Mouse (Mus musculus) liver, embryonic 12.5 days (tissue): ENCODE results near the gene Bcl11a. TPM values are rescaled to one million over a fixed set of nuclear protein-coding genes. Genes with fewer than 3 reads are reported as not detected.

Experiments used
- ATAC-seq: fragments of 200-750 bp; cut with Nextera tagmentation; 2 replicates; pipeline ENCODE4 v1.8.0; 2017; ENCODE audit warnings: moderate number of reproducible peaks, mild to moderate bottlenecking, moderate library complexity
- H3K27ac ChIP-seq: fragments of 300-500 bp; sonication (generic); 2 replicates; pipeline ENCODE4 v1.5.1; 2016; ENCODE audit warnings: mild to moderate bottlenecking
- H3K27me3 ChIP-seq: fragments of 300-500 bp; sonication (generic); replicated peaks from 2 replicates; pipeline ENCODE4 v1.6.1; 2016; ENCODE audit warnings: mild to moderate bottlenecking, moderate library complexity
- H3K36me3 ChIP-seq: fragments of 300-500 bp; sonication (generic); 2 replicates; pipeline ENCODE4 v1.6.1; 2016; ENCODE audit warnings: mild to moderate bottlenecking, moderate library complexity
- H3K4me1 ChIP-seq: fragments of 300-500 bp; sonication (generic); 2 replicates; pipeline ENCODE4 v1.6.1; 2016
- H3K4me2 ChIP-seq: fragments of 300-500 bp; sonication (generic); 2 replicates; pipeline ENCODE4 v1.6.1; 2016; ENCODE audit warnings: mild to moderate bottlenecking, moderate library complexity
- H3K4me3 ChIP-seq: fragments of 300-500 bp; sonication (generic); 2 replicates; pipeline ENCODE4 v1.5.1; 2016; ENCODE audit warnings: mild to moderate bottlenecking, moderate library complexity
- H3K9ac ChIP-seq: fragments of 300-500 bp; sonication (generic); 2 replicates; pipeline ENCODE4 v1.6.1; 2016; ENCODE audit warnings: mild to moderate bottlenecking, moderate library complexity
- H3K9me3 ChIP-seq: fragments of 300-500 bp; sonication (generic); replicated peaks from 2 replicates; pipeline ENCODE4 v1.6.1; 2016; ENCODE audit warnings: mild to moderate bottlenecking, moderate library complexity
- WGBS: fragments of 180-500 bp; shearing (Covaris S2); methylation state at CpG from one replicate; pipeline ENCODE4 v1.1.7; 2016; ENCODE audit not compliant: insufficient replicate concordance; 5-methylcytosine and 5-hydroxymethylcytosine counted together
- polyA plus RNA-seq: library from polyadenylated mRNA; unstranded; fragments of >200 nt; fragmentation: Nextera tagmentation; extraction: Ambion mirVana; gene quantifications from 2 replicates; pipeline ENCODE4 v1.2.1, GENCODE M21; 2016

Gene Bcl11a
- polyA plus RNA-seq, 1 experiment from 2014 or later: 53.4 TPM

DNA sequence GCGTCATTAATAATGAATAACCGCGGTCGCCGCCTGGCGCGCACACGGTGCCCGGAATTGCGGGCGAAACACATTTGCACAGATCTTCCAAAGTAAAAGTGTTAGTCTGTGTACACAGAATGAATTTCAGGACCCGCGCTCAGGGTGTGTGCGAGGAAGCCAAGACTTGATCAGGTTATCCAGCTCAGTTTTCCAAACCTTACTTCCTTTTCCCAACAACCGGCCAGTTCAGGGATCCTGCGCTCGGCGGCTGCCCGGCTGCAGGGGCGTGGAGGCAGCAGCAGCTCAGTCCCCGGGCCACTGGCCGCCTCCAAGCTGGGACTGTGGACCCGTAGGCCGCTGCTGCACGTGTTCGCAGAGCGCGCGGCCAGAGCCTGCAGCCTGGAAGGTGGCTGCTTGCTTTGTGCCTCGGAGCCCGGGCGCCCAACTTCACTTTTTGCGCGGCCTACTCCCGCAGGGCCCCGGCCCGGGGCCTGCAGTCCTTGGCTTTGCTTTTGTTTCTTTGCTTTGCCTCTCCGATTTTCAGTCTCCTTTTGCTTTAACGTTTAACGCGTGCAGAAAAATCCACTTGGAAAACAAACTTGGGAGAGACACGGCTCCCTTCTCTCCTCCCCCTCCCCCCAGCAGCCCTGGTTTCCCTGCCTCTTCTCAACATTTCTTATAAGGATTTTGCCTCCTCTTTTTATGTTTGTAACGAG lies 4.0 kb downstream of the Bcl11a start:
- no peaks in the 10 kb centered on the region for H3K27me3 ChIP-seq
- H3K9me3 ChIP-seq: no peaks in the 10 kb centered on the region
- ATAC-seq: 0 out of 2 replicates have a peak, but pooled peaks have one; percentile 16
- H3K4me2 ChIP-seq: peak overlapping the region; percentile 97
- H3K36me3 ChIP-seq: peaks cover 25% of the 10 kb centered on the region
- H3K4me1 ChIP-seq: peaks cover 51% of the 10 kb centered on the region
- WGBS: under 1% methylated on average over 43 of the region's 43 CpGs
- peak overlapping the region; percentile 76 for H3K4me3 ChIP-seq
- peak overlapping the region; percentile 87 for H3K9ac ChIP-seq
- peak overlapping the region; percentile 90 for H3K27ac ChIP-seq

DNA sequence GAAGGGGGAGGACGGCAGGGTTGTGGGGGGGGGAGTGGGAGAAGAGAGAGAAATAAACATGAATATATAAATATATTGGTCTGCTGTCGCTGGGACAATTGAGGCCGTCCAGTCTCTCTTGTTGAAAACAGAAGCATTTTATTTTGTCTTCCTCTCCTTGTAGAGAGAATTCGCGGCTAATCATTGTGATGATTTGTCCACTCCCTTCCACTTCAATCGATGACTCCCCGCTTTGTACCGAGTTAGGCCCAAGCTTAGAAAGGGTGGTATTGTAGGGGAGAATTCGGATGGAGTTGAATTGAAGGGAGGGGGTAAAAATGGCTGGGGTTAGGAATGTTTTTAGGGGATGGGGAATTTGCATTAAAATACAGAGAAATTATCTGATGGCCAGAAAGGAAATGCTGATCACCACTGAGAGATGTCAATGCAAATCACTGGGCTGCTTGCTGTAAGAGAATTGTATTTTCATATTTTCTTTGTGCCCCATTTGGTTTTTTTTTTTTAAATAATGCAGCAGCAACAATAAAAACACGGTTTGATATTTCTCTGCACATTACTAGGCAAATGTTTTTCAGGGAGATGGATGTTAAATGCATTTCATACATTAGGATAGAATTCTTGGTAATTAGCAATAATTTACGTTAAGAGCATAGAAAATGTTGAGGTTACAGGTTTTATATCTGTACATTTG lies 4.7 kb downstream of the Bcl11a start:
- Histone ChIP-seq H3K4me3 (peak overlapping the region; percentile 76), H3K27ac (peak overlapping the region; percentile 90), H3K4me1 (peaks cover 51% of the 10 kb centered on the region), H3K27me3 (no peaks in the 10 kb centered on the region), H3K4me2 (peak overlapping the region; percentile 97), H3K9me3 (no peaks in the 10 kb centered on the region), H3K36me3 (peaks cover 32% of the 10 kb centered on the region), H3K9ac (peak overlapping the region; percentile 87)
- WGBS: 12% methylated on average over 11 of the region's 11 CpGs
- ATAC-seq: no peak

DNA sequence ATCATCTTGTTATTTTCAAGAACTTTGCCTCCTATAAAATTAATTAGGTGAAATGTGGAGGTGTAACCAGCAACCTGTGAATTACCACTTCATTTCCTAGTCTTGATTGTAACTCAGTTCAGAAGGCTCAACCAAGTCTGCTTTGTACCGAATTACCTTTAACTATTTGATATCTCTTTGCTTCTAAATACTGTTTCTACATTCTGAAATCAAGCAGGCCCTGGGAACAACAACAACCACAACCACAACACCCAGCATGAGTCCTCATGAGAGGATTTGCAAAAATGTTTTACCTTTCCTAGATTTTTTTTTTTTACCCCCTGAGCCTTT lies 5.2 kb downstream of the Bcl11a start:
- ATAC-seq: no peak
- H3K9ac ChIP-seq: peak overlapping the region; percentile 87
- peaks cover 54% of the 10 kb centered on the region for H3K4me1 ChIP-seq
- H3K4me2 ChIP-seq: peak overlapping the region; percentile 97
- WGBS: 37% methylated on average over 1 of the region's 1 CpGs
- peaks cover 37% of the 10 kb centered on the region for H3K36me3 ChIP-seq
- H3K9me3 ChIP-seq: no peaks in the 10 kb centered on the region
- H3K4me3 ChIP-seq: peak overlapping the region; percentile 76
- no peaks in the 10 kb centered on the region for H3K27me3 ChIP-seq
- peak overlapping the region; percentile 52 for H3K27ac ChIP-seq

DNA sequence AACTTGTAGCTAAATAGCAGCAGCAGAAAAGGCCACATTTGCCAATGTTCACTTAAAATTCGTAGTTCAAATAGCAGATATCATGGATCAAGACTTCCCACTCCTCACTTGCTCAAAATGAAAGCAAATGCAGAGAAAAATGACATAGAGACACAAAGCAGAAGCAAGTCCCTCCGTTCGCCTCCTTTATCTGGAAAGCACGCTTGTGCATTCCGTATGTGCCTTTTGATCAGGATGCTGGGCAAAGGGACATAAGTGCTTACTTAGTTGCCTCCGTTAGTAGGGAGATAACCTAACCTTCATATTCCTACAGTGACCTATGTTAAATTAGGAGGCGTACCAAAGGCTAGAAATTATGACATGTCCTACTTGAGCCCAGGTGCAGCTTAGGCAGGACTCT lies 5.6 kb downstream of the Bcl11a start:
- Histone ChIP-seq H3K4me3 (peak overlapping the region; percentile 76), H3K27me3 (no peaks in the 10 kb centered on the region), H3K36me3 (peaks cover 41% of the 10 kb centered on the region), H3K27ac (peak overlapping the region; percentile 52), H3K9me3 (no peaks in the 10 kb centered on the region), H3K4me1 (peaks cover 57% of the 10 kb centered on the region), H3K4me2 (peak overlapping the region; percentile 97), H3K9ac (peak overlapping the region; percentile 87)
- ATAC-seq: no peak
- 28% methylated on average over 7 of the region's 7 CpGs for WGBS

DNA sequence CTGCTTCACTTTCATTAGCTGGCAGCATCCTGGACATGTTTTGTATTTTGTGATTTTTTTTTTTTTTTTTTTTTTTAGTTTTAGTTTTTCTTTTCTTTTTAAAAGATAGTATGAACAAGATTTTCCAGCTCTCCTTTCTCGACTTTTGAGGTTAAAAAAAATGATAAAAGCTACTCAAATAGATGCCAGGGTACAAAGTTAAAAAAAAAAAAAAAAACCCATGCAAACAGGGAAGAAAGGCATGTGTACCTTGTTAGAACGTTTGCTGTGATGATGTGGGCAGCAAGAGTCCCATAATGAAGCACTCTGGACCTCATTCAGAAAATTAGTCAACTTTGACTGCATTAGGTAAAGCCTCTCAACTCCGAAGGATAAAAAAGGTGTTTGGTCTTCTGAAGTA lies 6.2 kb downstream of the Bcl11a start:
- H3K4me2 ChIP-seq: peak overlapping the region; percentile 97
- H3K27me3 ChIP-seq: no peaks in the 10 kb centered on the region
- no peak overlapping the region for H3K27ac ChIP-seq
- no peak overlapping the region; the same call in 1 of the 2 replicates for H3K9ac ChIP-seq
- H3K4me3 ChIP-seq: peak overlapping the region; percentile 76; the same call in 1 of the 2 replicates
- 51% methylated on average over 3 of the region's 3 CpGs for WGBS
- H3K36me3 ChIP-seq: peaks cover 47% of the 10 kb centered on the region
- ATAC-seq: no peak
- no peaks in the 10 kb centered on the region for H3K9me3 ChIP-seq
- H3K4me1 ChIP-seq: peaks cover 57% of the 10 kb centered on the region

DNA sequence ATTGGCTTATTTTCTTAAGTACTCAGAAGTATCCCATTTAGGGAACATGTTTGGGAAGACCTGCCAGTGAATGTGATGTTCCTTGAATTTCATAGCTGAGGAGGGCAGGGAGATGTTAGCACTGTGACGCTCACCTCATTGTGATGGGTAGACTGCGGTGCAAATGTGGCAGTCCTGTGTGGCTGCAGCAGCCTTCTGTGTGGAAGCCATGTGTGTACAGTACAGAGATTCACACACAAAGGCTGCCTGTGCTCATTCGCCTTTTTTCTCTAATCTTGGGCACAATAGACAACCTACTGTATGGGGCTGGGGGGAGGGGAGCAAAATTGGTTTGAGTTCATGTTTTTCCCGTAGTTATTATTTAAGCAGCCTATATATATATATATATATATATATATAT lies 6.7 kb downstream of the Bcl11a start:
- no peak for ATAC-seq
- 73% methylated on average over 4 of the region's 4 CpGs for WGBS
- H3K4me1 ChIP-seq: peaks cover 62% of the 10 kb centered on the region

DNA sequence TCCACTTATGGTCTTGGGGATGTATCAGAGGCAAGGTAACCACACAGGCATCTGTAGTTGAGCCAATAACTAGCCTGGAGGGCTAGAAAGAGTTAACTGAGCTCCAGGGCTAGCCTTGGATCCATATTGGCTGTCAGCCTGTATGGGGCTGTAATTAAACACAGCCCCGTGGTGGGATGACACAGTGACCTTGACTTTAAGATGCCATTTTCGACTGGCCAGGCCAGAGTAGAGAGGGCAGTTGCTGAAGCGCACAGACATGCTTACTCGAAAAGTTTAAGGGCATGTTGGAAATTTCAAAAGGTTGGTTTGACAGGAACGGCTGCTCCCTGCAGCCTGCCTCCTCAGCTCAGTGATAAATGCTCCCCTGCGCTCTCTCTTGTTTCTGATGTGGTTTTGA lies 8.1 kb downstream of the Bcl11a start:
- WGBS: 49% methylated on average over 6 of the region's 6 CpGs
- H3K9ac ChIP-seq: no peak overlapping the region
- H3K36me3 ChIP-seq: peaks cover 65% of the 10 kb centered on the region
- H3K27ac ChIP-seq: peak overlapping the region; percentile 27; the same call in 1 of the 2 replicates
- ATAC-seq: no peak
- H3K27me3 ChIP-seq: no peaks in the 10 kb centered on the region
- no peak overlapping the region for H3K4me3 ChIP-seq
- H3K4me1 ChIP-seq: peaks cover 57% of the 10 kb centered on the region
- H3K4me2 ChIP-seq: no peak overlapping the region
- H3K9me3 ChIP-seq: no peaks in the 10 kb centered on the region

More for the DNA sequence above, 6.7 kb downstream of the Bcl11a start:
- Histone ChIP-seq H3K27ac (no peak overlapping the region), H3K36me3 (peaks cover 52% of the 10 kb centered on the region), H3K27me3 (no peaks in the 10 kb centered on the region), H3K9me3 (no peaks in the 10 kb centered on the region), H3K4me2 (no peak overlapping the region), H3K4me3 (no peak overlapping the region), H3K9ac (no peak overlapping the region)

DNA sequence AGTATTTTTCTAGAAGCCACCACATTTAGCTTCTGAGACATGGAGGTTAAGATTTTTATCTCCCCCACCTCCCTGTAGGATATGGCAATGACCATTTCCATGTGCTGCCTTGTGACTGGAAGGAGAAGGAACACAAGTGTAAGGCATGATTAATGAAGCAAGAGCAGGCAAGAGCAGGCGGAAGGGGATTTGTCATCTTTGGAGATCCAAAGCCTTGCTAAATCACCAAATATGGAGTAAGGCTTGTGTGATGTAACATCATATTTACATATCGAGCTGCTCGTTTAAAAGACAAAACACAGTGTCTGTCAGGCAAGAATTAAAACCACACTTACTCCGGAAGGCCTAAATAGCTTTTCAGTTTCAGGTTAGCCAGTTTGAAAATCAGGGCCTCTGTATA lies 9.2 kb downstream of the Bcl11a start:
- Histone ChIP-seq H3K4me2 (no peak overlapping the region), H3K27ac (no peak overlapping the region), H3K36me3 (peaks cover 75% of the 10 kb centered on the region), H3K27me3 (no peaks in the 10 kb centered on the region), H3K9ac (no peak overlapping the region), H3K9me3 (no peaks in the 10 kb centered on the region), H3K4me1 (peaks cover 60% of the 10 kb centered on the region), H3K4me3 (no peak overlapping the region)
- WGBS: 77% methylated on average over 4 of the region's 4 CpGs
- no peak for ATAC-seq

DNA sequence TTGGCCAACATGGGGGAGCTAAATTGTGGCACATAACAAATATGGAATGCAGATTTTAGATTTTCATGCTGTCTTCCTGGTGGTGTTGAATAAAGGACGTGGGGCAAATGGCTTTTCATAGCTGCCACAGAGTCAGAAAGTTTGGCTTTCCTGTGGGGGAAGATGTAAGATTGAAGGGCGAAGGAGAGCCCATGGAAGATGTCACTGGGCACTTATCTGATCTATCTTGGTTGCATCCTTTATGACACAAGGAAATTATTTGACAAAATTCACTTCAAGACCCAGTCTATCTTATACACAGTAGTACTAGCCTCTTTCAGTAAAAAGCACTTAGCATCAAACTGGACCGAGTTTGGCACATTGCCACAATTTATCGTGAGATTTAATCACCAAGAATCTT lies 12.6 kb downstream of the Bcl11a start:
- peaks cover 64% of the 10 kb centered on the region for H3K4me1 ChIP-seq
- H3K9ac ChIP-seq: no peak overlapping the region
- no peaks in the 10 kb centered on the region for H3K9me3 ChIP-seq
- no peak overlapping the region for H3K27ac ChIP-seq
- 75% methylated on average over 4 of the region's 4 CpGs for WGBS
- H3K36me3 ChIP-seq: peaks cover 92% of the 10 kb centered on the region
- no peak for ATAC-seq
- no peak overlapping the region for H3K4me3 ChIP-seq
- H3K4me2 ChIP-seq: no peak overlapping the region
- no peaks in the 10 kb centered on the region for H3K27me3 ChIP-seq

DNA sequence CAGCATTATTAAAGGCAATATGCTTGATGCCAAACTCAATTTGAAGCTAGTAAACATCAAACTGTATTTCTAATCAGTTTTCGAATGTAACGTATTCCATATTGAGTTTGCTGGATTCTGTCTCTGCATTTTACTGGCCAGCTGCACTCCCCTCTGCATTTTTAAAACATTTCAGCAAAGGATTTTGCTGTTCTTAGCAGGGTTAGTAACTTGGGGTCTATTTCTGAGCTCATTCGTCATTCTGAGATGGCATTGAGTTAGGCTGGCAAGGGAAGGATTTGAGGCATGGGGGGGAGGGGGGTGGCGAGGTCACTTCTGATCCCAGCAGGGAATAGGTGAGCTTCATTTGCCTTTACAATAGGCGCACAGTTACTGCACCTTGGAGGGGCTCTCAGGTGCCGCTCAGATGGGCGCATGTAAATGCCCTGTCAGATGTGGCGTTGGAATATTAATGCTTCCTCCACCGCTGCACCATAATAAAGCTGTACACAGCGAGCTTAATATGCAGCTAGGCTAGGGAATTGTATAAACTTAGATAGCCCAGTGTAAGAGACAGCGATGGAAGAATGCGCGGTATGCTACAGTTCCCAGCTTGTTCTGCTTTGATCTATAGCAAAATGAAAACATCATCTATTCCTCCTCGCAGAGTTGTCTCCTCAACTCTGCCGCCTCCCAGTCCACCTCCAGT lies 13.7 kb downstream of the Bcl11a start:
- H3K4me1 ChIP-seq: peaks cover 64% of the 10 kb centered on the region
- H3K27ac ChIP-seq: no peak overlapping the region
- peaks cover 88% of the 10 kb centered on the region for H3K36me3 ChIP-seq
- H3K27me3 ChIP-seq: no peaks in the 10 kb centered on the region
- no peak overlapping the region for H3K4me3 ChIP-seq
- WGBS: 71% methylated on average over 15 of the region's 15 CpGs
- no peaks in the 10 kb centered on the region for H3K9me3 ChIP-seq
- peak overlapping the region; percentile 6; the same call in 1 of the 2 replicates for H3K4me2 ChIP-seq
- ATAC-seq: no peak
- H3K9ac ChIP-seq: no peak overlapping the region

DNA sequence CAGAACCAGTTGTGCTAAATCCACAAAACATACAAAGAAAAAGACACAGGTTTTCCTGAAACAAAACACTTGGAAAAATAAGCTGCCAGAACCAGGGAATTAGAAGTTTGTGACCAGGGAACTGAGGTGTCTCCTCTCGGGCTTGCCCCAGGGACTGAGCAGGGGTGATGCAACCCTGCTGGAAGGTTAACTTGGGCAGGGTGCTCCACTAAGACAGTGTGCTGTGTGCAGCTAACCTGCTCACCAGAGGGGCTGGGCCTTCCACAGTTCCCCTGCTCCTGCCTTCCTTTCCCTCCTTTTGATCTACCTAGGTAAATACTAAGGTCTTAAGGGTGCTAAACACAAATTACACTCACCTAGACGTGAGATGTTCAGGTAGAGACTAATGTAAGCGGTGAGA lies 14.8 kb downstream of the Bcl11a start:
- Histone ChIP-seq H3K27ac (peak overlapping the region; percentile 62; the same call in 1 of the 2 replicates), H3K27me3 (no peaks in the 10 kb centered on the region), H3K4me1 (peaks cover 73% of the 10 kb centered on the region), H3K36me3 (peaks cover 88% of the 10 kb centered on the region), H3K9ac (no peak overlapping the region), H3K4me3 (no peak overlapping the region), H3K4me2 (no peak overlapping the region), H3K9me3 (no peaks in the 10 kb centered on the region)
- ATAC-seq: peak; percentile 59; the same call in 1 of the 2 replicates
- WGBS: 69% methylated on average over 3 of the region's 3 CpGs

DNA sequence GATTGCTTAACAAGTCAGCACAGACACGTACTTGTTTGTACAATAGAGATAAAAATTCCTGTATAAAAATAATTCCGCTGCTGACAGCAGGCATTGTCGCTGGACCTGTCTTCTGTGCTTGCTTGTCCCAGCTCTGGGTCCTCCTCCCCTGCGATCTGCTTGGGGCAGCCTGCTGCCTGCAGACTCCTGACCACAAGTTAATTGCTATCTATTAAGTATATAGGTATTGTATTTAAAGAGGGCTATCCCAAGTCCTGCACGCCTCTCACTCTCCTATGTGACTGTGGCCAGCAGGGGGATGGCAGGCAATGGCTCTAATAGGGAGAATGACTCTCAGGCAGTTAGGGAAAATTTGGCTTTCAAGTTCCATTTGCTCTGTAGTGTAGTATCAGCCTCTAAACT lies 16.2 kb downstream of the Bcl11a start:
- ATAC-seq: no peak
- no peaks in the 10 kb centered on the region for H3K27me3 ChIP-seq
- no peaks in the 10 kb centered on the region for H3K9me3 ChIP-seq
- H3K4me3 ChIP-seq: no peak overlapping the region
- H3K27ac ChIP-seq: no peak overlapping the region
- no peak overlapping the region for H3K4me2 ChIP-seq
- peaks cover 77% of the 10 kb centered on the region for H3K36me3 ChIP-seq
- H3K9ac ChIP-seq: no peak overlapping the region
- peaks cover 80% of the 10 kb centered on the region for H3K4me1 ChIP-seq
- WGBS: 50% methylated on average over 5 of the region's 5 CpGs
